Mouse (Mus musculus) cerebellum, postnatal 4 days (tissue): ENCODE results near the gene Mgll.

ENCODE experiments used
- DNase-seq, 2 experiments: peaks; one replicate each; pipeline ENCODE4 v3.0.0; 2022; ENCODE audit warnings: low spot score in 2 of 2, mixed read lengths in 1 of 2

The Mgll gene

GRCm38 (mm10) chr6:88770981-88771380 is 46.8 kb downstream of the Mgll start:
- no peak for DNase-seq

DNA sequence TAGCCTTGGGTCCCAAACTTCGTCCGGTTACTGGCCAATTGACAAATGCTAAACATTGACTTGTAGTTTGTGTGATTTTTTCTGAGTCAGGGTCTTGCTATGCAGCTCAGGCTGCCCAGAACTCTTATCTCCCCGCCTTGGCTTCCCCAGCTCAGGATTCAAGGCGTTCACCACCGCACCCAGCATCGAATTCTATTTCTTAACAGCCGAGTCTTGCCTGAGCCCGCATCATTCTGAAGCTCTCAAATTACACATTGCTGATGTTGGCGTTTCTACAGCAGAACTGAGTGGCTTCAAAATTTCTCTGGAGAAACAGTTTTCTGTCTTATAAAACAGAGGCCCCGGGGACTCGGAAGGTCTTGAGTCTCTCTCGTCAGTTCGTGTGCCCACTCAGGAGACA is 47.8 kb downstream of the Mgll start:
- no peak for DNase-seq

DNA sequence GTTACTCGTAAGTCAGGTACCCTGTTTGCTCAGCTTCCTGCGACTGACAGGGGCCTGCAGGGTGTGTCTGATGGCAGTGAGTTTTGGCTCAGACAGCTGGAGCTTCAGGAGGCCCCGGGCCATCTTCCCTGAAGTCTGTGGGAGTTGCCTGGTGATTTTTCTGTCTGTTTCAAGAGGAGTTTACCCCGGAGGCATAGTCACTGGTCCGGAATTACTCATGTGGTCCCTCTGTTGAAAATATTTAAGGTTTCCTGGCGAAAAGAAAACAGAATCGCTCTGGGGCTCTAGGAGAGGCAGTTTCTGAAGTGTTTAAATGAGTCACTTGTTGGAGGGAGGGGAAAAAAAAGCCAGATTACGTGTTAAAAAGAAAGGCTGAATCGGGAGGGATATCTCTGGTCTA is 49.8 kb downstream of the Mgll start:
- no peak for DNase-seq

- no peak for DNase-seq
These were observed 51.1 kb downstream of the Mgll start for GRCm38 (mm10) chr6:88775267-88775666.

DNA sequence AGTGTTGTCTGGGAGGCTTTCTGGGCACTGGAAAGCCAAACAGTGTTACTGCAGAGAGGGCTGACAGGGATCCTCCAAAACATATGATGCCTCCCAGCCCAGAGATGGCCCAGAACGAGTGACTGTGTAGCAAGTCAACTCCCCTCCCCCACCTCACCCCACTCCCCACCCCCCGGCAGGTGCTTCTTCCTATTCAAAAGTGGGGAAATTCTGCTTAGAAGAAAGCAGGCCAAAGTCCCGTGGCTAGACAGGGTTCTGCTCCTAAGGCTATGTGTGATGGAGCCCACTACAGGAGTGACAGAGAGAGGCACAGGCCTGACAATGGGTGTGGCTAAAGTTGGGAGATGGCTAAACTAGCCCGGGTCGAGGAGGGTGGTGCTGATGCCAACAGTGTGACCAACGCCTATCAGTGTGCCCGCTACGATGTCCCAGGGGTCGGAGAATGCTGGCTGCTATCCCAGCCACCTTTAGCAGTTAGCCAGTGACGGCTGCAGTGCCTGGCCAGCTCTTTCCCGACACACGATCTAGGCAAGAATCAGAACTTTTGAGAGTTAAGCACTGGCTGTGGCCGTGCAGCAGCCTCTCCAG is 52.2 kb downstream of the Mgll start:
- DNase-seq: no peak

GRCm38 (mm10) chr6:88776964-88777363 is 52.8 kb downstream of the Mgll start:
- no peak for DNase-seq

DNA sequence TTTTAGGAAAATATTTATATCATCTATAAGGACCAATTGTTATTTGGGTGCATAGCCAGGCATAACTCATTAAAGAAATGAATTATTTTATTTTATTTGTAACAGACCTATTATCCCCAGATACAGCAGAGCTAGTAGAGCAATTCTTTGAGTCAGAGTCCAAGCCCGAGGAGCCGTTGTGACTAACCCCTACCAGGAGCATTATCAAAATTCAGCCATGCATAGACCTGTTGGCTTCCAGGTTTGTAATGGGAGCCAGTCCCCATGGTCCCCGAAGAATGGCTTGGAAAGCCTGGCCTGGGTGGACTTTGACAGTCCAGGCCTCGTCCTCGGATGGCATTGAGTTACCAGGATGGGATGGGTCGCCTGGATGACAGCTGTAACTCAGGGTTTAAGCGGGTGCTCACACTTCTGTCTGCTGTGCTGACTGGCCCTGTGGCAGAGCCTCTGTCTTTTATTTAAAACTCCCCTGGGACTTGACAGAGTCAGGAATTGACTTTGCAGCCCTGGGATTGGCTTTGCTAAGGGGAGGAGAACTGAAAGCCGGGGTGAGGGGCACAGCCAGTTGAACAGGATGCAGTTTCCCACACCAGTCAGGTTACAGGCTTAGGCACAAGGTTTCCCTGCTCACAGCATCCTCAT is 54.0 kb downstream of the Mgll start:
- DNase-seq: no peak

DNA sequence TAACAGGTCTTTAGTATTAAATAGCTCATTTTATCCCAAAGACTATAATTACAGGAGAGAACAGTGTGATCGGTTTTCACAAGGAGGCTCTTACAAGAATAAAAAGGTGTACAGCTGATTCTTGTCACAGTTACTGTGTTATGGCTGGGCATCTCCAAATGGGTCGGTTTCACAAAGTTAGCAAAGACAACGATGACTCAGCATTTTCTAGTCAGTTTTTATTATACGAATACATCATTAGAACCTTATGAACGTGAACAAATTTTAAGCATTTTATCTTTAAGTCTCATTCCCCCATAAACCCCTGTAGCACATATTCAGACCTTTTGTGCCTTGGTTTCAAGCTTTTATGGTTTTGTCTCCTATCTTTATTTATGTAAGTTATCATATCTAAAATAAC is 55.5 kb downstream of the Mgll start:
- no peak for DNase-seq

DNA sequence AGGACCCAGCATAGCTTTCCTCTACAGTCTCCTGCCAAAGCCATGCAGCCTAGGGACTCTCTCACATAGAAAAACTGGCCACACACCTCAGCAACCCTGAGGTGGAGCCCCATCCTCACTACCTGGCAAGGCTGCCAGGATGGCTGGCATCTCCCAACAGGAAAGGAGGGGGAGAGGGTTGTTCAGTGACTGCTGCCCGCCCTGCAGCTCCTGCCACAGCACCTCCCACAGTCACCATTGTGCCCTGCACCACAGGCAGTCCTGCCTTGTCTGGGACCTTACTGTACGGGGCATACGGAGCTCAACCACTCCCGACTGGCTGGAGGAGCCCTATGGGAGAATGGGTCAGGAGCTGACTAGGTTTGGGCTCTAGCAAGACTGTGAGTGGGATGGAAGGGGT is 57.7 kb downstream of the Mgll start:
- DNase-seq: no peak

DNA sequence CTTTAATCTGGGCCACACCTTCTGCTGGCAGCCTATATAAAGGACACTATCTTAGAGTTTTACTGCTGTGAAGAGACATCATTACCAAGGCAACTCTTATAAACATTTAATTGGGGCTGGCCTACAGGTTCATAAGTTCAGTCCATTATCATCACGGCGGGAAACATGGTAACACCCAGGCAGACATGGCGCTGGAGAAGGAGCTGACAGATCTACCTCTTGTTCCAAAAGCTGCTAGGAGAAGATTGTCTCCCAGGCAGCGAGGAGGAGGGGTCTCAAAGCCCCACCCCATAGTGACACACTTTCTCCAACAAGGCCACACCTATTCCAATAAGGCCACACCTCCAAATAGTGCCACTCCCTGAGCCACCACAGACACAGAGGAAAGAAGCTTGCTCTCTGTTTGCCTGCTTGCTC is 58.8 kb downstream of the Mgll start:
- no peak for DNase-seq

DNA sequence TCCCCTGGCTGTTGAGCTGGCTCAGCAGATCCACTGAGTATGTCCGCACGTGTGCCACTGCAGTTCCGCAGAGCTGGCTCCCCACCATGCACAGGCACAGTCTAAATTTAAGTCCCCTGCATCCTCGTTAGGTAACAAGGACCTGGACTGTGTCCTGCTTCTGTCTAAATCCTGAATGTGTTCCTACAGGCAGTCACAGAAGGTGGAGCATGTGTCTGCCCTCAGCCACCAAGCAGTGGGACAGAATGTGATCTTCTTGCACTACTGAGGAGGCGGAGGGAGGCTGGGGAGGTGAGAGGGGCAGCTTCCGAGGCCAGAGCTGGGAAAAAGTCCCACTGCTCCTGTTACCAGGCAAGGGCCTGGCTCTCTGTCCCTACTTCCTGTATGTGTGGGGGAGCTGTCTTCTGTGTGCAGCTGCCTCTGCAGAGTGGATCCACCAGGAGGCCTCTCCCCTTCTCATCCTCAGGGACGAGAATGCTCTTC is 60.5 kb downstream of the Mgll start:
- no peak for DNase-seq

- no peak for DNase-seq
These were observed 61.1 kb downstream of the Mgll start for GRCm38 (mm10) chr6:88785331-88785730.

GRCm38 (mm10) chr6:88785781-88786542 is 61.8 kb downstream of the Mgll start:
- no peak for DNase-seq

GRCm38 (mm10) chr6:88786732-88787445 is 62.7 kb downstream of the Mgll start:
- DNase-seq: no peak

- DNase-seq: peak in 1 of 2 experiments; percentile 65
These were observed 63.3 kb downstream of the Mgll start for GRCm38 (mm10) chr6:88787496-88787895.

DNA sequence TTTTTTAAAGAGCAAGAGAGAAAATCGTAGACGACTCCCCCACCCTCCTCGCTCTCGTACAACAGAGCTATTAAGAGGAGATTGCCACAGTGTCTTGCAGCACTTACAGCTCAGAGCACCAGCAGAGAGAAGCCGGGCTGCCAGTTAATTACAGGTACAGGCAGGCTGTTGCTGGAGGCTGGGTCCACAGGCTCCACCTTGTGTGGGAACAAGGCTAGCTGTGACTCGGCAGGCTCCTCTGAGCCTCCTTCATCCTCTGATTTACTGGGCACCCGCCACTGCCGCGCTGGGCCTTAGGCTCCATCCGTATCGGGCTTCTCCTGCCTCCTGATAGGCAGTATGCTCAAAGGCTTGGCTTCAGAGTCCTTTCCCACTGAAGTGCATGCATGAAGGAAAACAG is 64.0 kb downstream of the Mgll start:
- no peak for DNase-seq

GRCm38 (mm10) chr6:88791299-88791698 is 67.1 kb downstream of the Mgll start:
- DNase-seq: no peak

GRCm38 (mm10) chr6:88792147-88792691 is 68.0 kb downstream of the Mgll start:
- DNase-seq: no peak

DNA sequence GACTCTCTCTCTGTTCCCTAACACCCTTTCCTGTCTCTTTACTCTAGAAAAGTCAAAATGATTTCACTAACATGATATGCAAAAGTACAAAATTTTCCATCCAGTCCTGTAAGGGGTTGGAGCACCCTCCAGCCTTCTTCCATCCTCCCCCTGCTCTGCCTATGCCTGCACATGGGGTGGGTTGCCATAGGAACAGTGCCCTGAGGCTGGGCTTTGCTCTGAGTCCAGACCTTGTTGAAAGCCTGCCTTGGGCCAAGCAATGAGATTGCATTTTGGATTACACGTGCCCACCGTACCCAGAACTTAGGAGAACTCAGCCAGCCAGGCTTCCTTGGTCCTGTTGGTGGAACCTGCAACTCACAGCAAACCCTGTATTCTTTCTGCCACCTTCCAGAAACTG is 69.0 kb downstream of the Mgll start:
- peak in 1 of 2 experiments; percentile 60 for DNase-seq

- DNase-seq: no peak
These were observed 69.7 kb downstream of the Mgll start for GRCm38 (mm10) chr6:88793872-88794271.

- no peak for DNase-seq
These were observed 70.4 kb downstream of the Mgll start for GRCm38 (mm10) chr6:88794561-88794971.

DNA sequence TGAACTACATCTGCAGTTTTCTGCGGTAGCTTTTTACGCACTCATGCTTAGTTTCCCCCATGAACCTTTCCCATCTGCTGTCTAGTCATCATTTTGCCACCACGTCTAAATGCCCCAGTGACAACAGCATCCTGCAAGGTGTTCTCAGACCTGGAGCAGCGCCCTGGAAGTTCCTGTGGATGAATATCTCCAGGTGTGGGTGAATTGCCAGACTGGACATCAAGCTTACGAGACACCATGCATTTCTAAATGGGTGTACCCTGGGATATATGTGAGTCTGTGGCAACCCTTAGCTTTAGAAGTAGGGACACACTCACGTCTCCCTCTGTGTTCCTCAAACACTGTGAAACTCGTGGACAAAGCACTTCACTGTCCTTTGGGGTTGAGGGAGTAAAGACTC is 76.0 kb downstream of the Mgll start:
- DNase-seq: no peak
